Mouse (Mus musculus): Measurements from ENCODE around the gene Pate2. TPM values are rescaled to one million over a fixed set of nuclear protein-coding genes. Genes with fewer than 3 reads are reported as not detected.
A peak's percentile ranks its signal among the peaks of the same experiment; 100 is the strongest.

Gene Pate2
- total and polyA plus RNA-seq, 2 experiments from 2014 or later: 0.30 TPM; not detected in 1

GRCm38 (mm10) chr9:35544666-35545065, 25.4 kb upstream of the Pate2 start:
- no peak overlapping the region for H3K4me3 ChIP-seq (ENCODE audit: low read depth, low read length)
- no peak for DNase-seq (ENCODE audit: low spot score)
- TF ChIP-seq EP300 (IDR thresholded peaks at IDR 0.05; ENCODE audit: low read depth) (no peak), CTCF (IDR thresholded peaks at IDR 0.05; ENCODE audit: low read depth) (no peak)
- ATAC-seq (ENCODE audit: insufficient read depth, low read depth): 0 out of 2 replicates have a peak, but pooled peaks have one; percentile 22
- no peaks in the 10 kb centered on the region for H3K27me3 ChIP-seq (ENCODE audit: control insufficient read depth, insufficient read depth, low read length)
- no peak overlapping the region for H3K27ac ChIP-seq (ENCODE audit: low read depth)
- H3K36me3 ChIP-seq (replicated peaks; ENCODE audit: control insufficient read depth, insufficient read depth, low read length): no peaks in the 10 kb centered on the region
- no peak overlapping the region for H3K4me2 ChIP-seq (ENCODE audit: low read depth, low read length)
- 51% methylated on average over 2 of the region's 2 CpGs for WGBS
- H3K9ac ChIP-seq (replicated peaks; ENCODE audit: low read depth, low read length): no peak overlapping the region
- no peaks in the 10 kb centered on the region; the same call in 1 of the 2 replicates for H3K4me1 ChIP-seq (ENCODE audit: control insufficient read depth, insufficient read depth)
- no peaks in the 10 kb centered on the region for H3K9me3 ChIP-seq (replicated peaks; ENCODE audit: control insufficient read depth, low read length)

DNA sequence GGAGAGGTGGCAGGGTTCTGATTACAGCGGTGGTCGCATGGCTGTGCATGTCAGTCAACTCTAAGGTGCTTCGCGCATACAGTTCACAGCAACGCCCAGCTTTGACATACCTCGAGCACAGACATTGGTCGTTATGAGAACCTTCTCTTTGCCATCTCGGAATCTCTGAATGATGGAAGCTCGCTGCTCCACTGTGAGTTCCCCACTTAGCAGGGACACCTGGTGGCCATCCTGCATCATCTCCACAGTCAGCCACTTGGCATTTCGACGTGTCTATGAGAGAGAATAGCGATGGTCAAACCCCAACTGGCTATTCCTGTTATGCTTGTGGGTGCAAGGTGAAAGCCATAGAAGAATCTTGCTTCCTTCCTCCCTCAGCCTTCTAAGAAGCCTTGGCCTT, 24.4 kb upstream of the Pate2 start:
- ATAC-seq (ENCODE audit: insufficient read depth, low read depth): no peak
- TF ChIP-seq EP300 (IDR thresholded peaks at IDR 0.05; ENCODE audit: low read depth) (no peak), CTCF (IDR thresholded peaks at IDR 0.05; ENCODE audit: low read depth) (peak; percentile 34; the same call in 1 of the 2 replicates)
- WGBS: 59% methylated on average over 12 of the region's 12 CpGs

DNA sequence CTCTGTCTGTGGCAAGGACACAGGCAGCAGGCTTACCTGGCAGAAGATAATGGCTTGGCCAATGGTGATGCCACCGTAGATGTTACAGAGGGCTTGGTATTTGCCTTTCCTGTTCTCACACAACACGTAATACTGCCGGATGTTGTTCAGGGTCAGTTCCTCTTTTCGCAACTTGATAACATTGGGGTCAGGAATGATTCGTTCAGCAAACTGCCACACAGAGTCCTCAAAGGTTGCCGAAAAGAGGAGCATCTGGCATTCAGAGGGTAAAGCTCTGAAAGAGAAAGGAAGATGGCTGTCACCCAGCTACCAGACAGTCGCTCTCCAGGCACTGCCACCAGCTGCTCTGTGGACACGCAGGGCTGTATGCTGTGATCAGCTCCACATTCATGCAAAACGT, 23.3 kb upstream of the Pate2 start:
- 59% methylated on average over 9 of the region's 9 CpGs for WGBS
- Histone ChIP-seq H3K4me2 (ENCODE audit: low read depth, low read length) (no peak overlapping the region), H3K27me3 (ENCODE audit: control insufficient read depth, insufficient read depth, low read length) (no peaks in the 10 kb centered on the region), H3K4me3 (ENCODE audit: low read depth, low read length) (no peak overlapping the region), H3K9me3 (replicated peaks; ENCODE audit: control insufficient read depth, low read length) (no peaks in the 10 kb centered on the region), H3K9ac (replicated peaks; ENCODE audit: low read depth, low read length) (no peak overlapping the region), H3K27ac (ENCODE audit: low read depth) (no peak overlapping the region), H3K4me1 (ENCODE audit: control insufficient read depth, insufficient read depth) (no peaks in the 10 kb centered on the region; the same call in 1 of the 2 replicates), H3K36me3 (replicated peaks; ENCODE audit: control insufficient read depth, insufficient read depth, low read length) (no peaks in the 10 kb centered on the region)
- no peak for DNase-seq (ENCODE audit: low spot score)
- no peak for ATAC-seq (ENCODE audit: insufficient read depth, low read depth)
- TF ChIP-seq CTCF (IDR thresholded peaks at IDR 0.05; ENCODE audit: low read depth) (no peak), EP300 (IDR thresholded peaks at IDR 0.05; ENCODE audit: low read depth) (no peak)

More for the DNA sequence above, 24.4 kb upstream of the Pate2 start:
- no peak overlapping the region for H3K27ac ChIP-seq (ENCODE audit: low read depth)
- no peaks in the 10 kb centered on the region for H3K9me3 ChIP-seq (replicated peaks; ENCODE audit: control insufficient read depth, low read length)
- no peaks in the 10 kb centered on the region for H3K36me3 ChIP-seq (replicated peaks; ENCODE audit: control insufficient read depth, insufficient read depth, low read length)
- H3K27me3 ChIP-seq (ENCODE audit: control insufficient read depth, insufficient read depth, low read length): no peaks in the 10 kb centered on the region
- H3K9ac ChIP-seq (replicated peaks; ENCODE audit: low read depth, low read length): no peak overlapping the region
- no peak overlapping the region for H3K4me2 ChIP-seq (ENCODE audit: low read depth, low read length)
- no peaks in the 10 kb centered on the region; the same call in 1 of the 2 replicates for H3K4me1 ChIP-seq (ENCODE audit: control insufficient read depth, insufficient read depth)
- no peak for DNase-seq (ENCODE audit: low spot score)
- no peak overlapping the region for H3K4me3 ChIP-seq (ENCODE audit: low read depth, low read length)

DNA sequence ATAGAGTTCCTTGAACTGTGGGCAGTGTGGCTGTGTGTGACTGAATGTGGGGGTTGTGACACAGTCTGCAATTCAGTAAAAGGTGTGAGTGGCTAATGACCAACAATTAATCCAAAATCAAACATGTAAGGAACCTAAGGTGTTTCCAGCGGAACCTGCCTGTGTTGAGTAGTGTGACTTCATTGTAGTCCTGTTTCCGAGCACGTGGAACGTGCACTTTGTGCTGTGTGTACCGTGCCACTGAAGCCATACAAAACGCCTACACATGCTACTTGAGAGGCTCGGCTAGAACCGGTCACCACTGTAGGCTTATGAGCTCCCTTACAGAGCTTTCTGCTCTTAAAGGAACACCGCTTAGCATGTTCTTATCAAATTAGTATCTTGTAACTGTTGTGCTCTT, 21.6 kb upstream of the Pate2 start:
- 79% methylated on average over 9 of the region's 9 CpGs for WGBS
- ATAC-seq (ENCODE audit: insufficient read depth, low read depth) (no peak), DNase-seq (ENCODE audit: low spot score) (no peak)
- Histone ChIP-seq H3K27me3 (ENCODE audit: control insufficient read depth, insufficient read depth, low read length) (no peaks in the 10 kb centered on the region), H3K27ac (ENCODE audit: low read depth) (no peak overlapping the region), H3K36me3 (replicated peaks; ENCODE audit: control insufficient read depth, insufficient read depth, low read length) (no peaks in the 10 kb centered on the region), H3K9me3 (replicated peaks; ENCODE audit: control insufficient read depth, low read length) (no peaks in the 10 kb centered on the region), H3K4me3 (ENCODE audit: low read depth, low read length) (no peak overlapping the region), H3K4me1 (ENCODE audit: control insufficient read depth, insufficient read depth) (no peaks in the 10 kb centered on the region; the same call in 1 of the 2 replicates), H3K9ac (replicated peaks; ENCODE audit: low read depth, low read length) (no peak overlapping the region), H3K4me2 (ENCODE audit: low read depth, low read length) (no peak overlapping the region)
- TF ChIP-seq CTCF (IDR thresholded peaks at IDR 0.05; ENCODE audit: low read depth) (no peak), EP300 (IDR thresholded peaks at IDR 0.05; ENCODE audit: low read depth) (no peak)

- WGBS: 44% methylated on average over 12 of the region's 12 CpGs
- H3K9me3 ChIP-seq (replicated peaks; ENCODE audit: control insufficient read depth, low read length): no peaks in the 10 kb centered on the region
- TF ChIP-seq CTCF (IDR thresholded peaks at IDR 0.05; ENCODE audit: low read depth): no peak
- no peak for TF ChIP-seq EP300 (IDR thresholded peaks at IDR 0.05; ENCODE audit: low read depth)
These were observed 13.5 kb upstream of the Pate2 start for GRCm38 (mm10) chr9:35556494-35557102.

More at GRCm38 (mm10) chr9:35556494-35557102, 13.5 kb upstream of the Pate2 start:
- ATAC-seq (ENCODE audit: insufficient read depth, low read depth) (no peak), DNase-seq (ENCODE audit: low spot score) (no peak)
- peaks cover 9% of the 10 kb centered on the region; the same call in 1 of the 2 replicates for H3K36me3 ChIP-seq (replicated peaks; ENCODE audit: control insufficient read depth, insufficient read depth, low read length)
- H3K4me1 ChIP-seq (ENCODE audit: control insufficient read depth, insufficient read depth): peaks cover 9% of the 10 kb centered on the region
- H3K4me2 ChIP-seq (ENCODE audit: low read depth, low read length): no peak overlapping the region
- no peak overlapping the region for H3K4me3 ChIP-seq (ENCODE audit: low read depth, low read length)
- H3K27ac ChIP-seq (ENCODE audit: low read depth): no peak overlapping the region
- H3K27me3 ChIP-seq (ENCODE audit: control insufficient read depth, insufficient read depth, low read length): peaks cover 20% of the 10 kb centered on the region
- H3K9ac ChIP-seq (replicated peaks; ENCODE audit: low read depth, low read length): no peak overlapping the region

All from heart, postnatal 0 days (tissue).